Mouse (Mus musculus) c-Kit-negative CD71-positive TER-119-positive erythroid progenitor cells, embryonic 14.5 days (primary cell): ENCODE results near the gene Asf1b.
"Not testable (repeated sequence)": the region's sequence is repeated elsewhere in the genome, so short reads cannot be mapped to it uniquely, and the experiment has no call there.

Experiments used
- DNase-seq: peaks from one replicate; pipeline ENCODE4 v3.0.0-alpha.2; 2013; ENCODE audit warnings: low read depth, low spot score

The Asf1b gene

DNA sequence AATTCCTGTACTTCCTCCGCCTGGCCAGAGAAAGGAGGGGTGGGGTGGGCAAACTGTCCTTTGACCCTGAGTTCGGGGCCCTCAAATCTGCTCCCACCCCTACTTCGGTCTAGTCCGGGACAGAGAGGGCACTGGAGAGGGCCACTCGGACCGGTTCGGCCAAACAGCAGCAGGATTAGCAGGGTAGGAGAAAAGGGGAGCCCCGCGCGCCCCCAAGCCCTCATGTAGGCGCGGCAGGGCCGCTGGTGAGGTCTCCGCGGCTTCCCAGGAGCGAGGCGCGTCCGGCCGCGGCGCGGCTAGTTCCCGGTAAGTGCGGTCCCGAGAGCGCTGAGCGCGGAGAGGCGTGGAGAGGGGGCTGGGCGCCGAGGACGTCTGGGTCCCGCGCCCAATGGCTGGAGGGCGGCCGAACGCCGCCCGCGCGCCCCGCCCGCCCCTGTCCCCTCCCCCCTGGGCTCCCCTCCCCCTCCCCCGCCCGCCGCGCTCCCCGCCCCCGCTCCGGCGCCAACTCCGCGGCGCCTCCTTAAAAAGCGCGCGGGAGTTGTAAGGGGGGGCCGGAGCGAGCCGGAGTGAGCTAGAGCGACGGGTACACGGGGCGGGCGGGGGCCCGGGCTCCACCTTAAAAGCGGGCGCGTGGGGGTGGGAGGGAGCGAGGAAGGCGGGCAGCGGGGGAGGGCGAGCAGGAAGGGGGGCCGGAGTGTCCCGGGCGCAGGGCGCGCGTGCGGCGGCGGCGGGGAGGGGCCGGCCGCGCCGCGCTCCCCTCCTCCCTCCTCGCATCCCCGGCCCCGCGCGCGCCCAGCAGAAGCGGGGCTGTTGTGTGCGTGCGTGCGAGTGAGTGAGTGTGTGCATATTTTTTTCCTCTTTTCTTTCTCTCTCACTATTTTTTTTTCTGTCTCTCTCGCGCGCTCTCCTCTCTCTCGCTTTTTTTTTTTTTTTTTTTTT is 41.5 kb downstream of the Asf1b start:
- peak; percentile 50 for DNase-seq

GRCm38 (mm10) chr8:83997511-83998141 is 42.3 kb downstream of the Asf1b start, which contains the start of gene Samd1:
TSS of gene Samd1 (plus strand) at chr8:83997672.
- peak; percentile 44 for DNase-seq

- peak; percentile 47 for DNase-seq
These were observed 43.1 kb downstream of the Asf1b start for GRCm38 (mm10) chr8:83998231-83999056.

GRCm38 (mm10) chr8:83999057-83999705 is 43.9 kb downstream of the Asf1b start:
- no peak for DNase-seq

GRCm38 (mm10) chr8:83999825-84000224 is 44.5 kb downstream of the Asf1b start:
- DNase-seq = no peak

DNA sequence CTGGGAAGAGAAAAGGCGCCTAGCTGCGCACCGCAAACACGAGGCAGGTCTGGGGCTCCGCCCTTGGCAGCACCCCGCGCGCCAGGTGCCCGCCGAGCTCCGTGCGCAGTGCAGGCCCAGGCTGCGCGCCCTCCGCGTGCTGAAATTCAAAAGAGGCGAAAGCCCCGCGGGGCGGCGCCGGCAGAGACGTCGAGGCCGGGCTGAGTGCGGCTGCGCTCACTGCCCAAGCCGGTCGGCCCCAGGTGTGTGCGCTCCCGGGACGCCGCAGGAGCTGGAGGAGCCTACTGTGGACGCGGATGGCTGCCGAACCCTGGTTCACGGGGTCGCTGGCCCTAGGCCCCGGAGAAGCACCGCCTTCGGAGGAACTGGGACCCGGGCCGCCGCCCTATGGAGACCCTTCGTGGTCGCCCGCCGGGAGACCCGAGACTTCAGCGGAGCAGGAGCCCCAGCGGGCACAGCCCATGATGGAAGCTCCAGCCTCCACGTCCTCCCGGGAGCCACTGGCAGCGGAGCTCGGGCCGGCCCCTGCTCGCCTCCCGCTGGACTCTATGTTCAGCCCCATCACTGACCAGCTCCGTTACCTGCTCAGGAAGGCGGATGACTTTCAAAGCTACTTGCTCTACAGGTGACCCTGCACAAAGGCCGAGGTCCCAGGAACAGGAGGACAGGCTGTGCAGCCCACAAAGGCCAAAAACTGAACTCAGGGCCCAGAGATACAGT is 46.1 kb downstream of the Asf1b start, which contains the start of gene 1700067K01Rik:
Gene 1700067K01Rik, plus strand, starts transcription at position 222 of the 720 bp plus-strand sequence.
- DNase-seq = no peak

- DNase-seq = no peak
These were observed 47.8 kb downstream of the Asf1b start for GRCm38 (mm10) chr8:84002957-84003611.

GRCm38 (mm10) chr8:84003612-84004246 is 48.4 kb downstream of the Asf1b start:
- DNase-seq = no peak

DNA sequence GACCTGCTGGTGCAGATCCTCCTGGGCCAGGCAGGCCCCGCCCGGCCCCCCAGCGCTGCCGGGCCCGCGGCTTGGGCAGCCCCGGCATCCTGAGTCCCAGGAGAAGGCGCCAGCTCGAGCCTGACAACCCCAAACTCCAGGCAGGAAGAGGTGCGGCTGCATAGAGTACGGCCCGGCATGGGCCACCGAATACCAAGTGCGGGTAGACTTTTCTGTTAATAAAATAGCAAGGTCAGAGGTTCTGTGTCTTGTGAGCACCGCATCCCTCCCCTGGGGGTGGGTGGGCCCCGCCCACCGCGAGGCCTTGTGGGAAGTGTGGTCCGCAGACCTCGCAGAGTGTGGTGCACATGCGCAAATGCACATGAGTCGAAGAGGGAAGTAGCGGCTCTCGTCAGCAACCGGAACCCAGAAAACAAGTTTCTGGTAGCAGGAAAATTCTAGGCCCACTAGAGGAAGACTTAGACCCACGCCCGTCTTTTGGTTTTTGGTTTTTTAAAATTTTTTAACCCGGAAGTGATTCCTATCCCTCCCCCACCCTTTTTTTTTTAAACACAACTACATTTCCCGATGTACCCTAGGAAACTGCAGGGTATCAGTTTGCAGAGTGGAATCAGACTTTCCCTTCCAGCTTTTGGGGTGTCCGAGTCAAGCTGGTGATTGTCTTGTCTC is 49.4 kb downstream of the Asf1b start:
- peak; percentile 75 for DNase-seq

GRCm38 (mm10) chr8:84005502-84005901 is 50.2 kb downstream of the Asf1b start:
- not testable (repeated sequence) for DNase-seq

DNA sequence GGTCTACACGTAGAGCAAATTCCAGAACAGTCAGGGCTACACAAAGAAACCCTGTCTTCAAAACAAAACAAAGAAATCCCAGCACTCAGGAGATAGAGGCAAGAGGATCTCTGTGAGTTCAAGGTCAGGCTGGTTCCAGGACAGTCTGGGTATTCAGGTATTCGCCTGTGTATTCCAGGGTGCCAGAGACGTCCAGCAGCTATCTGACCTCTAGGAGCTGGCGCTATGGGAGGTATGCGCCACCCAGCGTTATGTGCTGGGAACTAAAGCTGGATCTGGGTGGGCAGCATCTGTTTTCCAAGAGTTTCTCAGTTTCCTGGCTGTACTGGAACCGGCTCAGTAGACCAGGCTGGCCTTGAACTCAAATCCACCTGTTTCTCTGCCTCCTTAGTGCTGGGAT is 53.1 kb downstream of the Asf1b start:
- no peak for DNase-seq

DNA sequence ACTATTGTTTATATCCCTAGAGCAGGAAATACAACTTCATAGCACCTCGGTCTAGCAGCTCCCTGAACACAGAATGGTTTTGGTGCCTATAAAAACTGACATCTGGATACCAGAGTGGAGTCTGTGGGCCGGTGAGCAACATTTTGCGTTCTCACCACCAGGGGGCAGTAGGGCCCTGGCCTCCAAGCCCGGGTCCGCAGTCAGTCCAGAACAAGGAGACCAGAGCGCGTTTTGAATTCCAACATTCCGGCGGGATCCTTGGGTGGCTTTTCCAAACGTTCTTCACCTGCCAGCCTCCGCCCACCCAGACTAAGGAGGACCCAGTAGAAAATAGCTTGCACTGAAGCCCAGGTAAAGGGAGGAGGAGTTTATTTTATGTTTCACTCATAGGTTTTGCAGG is 54.6 kb downstream of the Asf1b start:
- peak; percentile 54 for DNase-seq

GRCm38 (mm10) chr8:84010625-84011611 is 55.6 kb downstream of the Asf1b start:
- no peak for DNase-seq

- DNase-seq = no peak
These were observed 56.6 kb downstream of the Asf1b start, which contains the start of gene 2210011C24Rik for GRCm38 (mm10) chr8:84011705-84012498. TSS of gene 2210011C24Rik (minus strand) at chr8:84012171.

- DNase-seq = no peak
These were observed 57.3 kb downstream of the Asf1b start for GRCm38 (mm10) chr8:84012499-84013165.

GRCm38 (mm10) chr8:84015833-84016232 is 60.5 kb downstream of the Asf1b start:
- DNase-seq = no peak
